Mouse (Mus musculus): ENCODE results near the gene Ier5. TPM values are rescaled to one million over a fixed set of nuclear protein-coding genes. Genes with fewer than 3 reads are reported as not detected.

Ier5 gene
- total and polyA plus RNA-seq, 3 experiments = 7.2 to 7.4 TPM; not detected in 1

DNA sequence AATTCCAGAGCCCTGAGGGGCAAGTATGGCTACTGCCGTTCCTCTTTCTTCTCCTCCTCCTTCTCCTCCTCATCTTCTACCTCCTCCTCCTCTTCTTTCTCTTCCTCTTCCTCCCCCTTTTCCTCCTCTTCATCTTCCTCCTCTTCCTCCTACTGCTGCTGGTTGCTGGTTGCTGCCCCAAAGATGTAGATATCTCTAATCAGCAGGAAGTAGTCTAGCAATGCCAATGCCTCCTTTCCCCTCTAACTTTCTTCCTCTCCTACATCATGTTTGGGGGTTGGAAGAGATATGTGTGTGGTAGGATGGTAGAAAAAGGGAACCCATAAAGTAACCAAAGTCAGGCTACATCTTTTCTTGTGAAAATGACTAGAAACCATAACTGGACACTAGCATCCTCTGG, 6.9 kb upstream of the Ier5 start:
- H3K9me3 ChIP-seq (replicated peaks; ENCODE audit: insufficient read depth, low read length) = no peaks in the 10 kb centered on the region
- no peak overlapping the region for H3K9ac ChIP-seq (ENCODE audit: control insufficient read depth, low read depth, low read length, poor library complexity, severe bottlenecking)
- TF ChIP-seq RAD21 (IDR thresholded peaks at IDR 0.05; ENCODE audit: low read depth, low read length) (no peak), GATA1 (IDR thresholded peaks at IDR 0.05; ENCODE audit: low read depth, low read length) (peak; percentile 60), ETS1 (IDR thresholded peaks at IDR 0.05; ENCODE audit: low read depth, low read length) (peak; percentile 59), EP300 (IDR thresholded peaks at IDR 0.05; ENCODE audit: low read depth in 1 of 2, low read length in 2 of 2) (peak; percentile 61 to 73), POLR2A (IDR thresholded peaks at IDR 0.05; ENCODE audit: control insufficient read depth in 1 of 2, insufficient read depth in 1 of 2, low read depth in 1 of 2, low read length in 2 of 2, poor library complexity in 1 of 2) (no peak), RCOR1 (IDR thresholded peaks at IDR 0.05; ENCODE audit: low read depth, low read length) (peak; percentile 62), SIN3A (IDR thresholded peaks at IDR 0.05; ENCODE audit: low read length) (peak; percentile 39; the same call in 1 of the 2 replicates), TCF12 (IDR thresholded peaks at IDR 0.05; ENCODE audit: low read depth, low read length) (0 out of 2 replicates have a peak, but pooled peaks have one; percentile 19)
- peak; percentile 48 for DNase-seq (ENCODE audit: low read depth, low spot score)
- peaks cover 3 to 20% of the 10 kb centered on the region in 2 experiments; a peak in 2 of 4 replicates for H3K4me1 ChIP-seq (ENCODE audit: control insufficient read depth in 1 of 2, insufficient read depth in 2 of 2, low read length in 2 of 2)
- no peaks in the 10 kb centered on the region for H3K27me3 ChIP-seq (ENCODE audit: control insufficient read depth in 1 of 2, insufficient read depth in 2 of 2, low read length in 2 of 2)
- no peaks in the 10 kb centered on the region for H3K79me2 ChIP-seq (ENCODE audit: control insufficient read depth, insufficient read depth, low read length, poor library complexity)
- no peak overlapping the region for H3K4me3 ChIP-seq (ENCODE audit: control insufficient read depth in 1 of 2, insufficient read depth in 1 of 2, low read depth in 2 of 2, low read length in 2 of 2)
- peaks cover 0 to 14% of the 10 kb centered on the region in 2 experiments; a peak in 2 of 4 replicates for H3K36me3 ChIP-seq (ENCODE audit: control insufficient read depth in 1 of 2, insufficient read depth in 2 of 2, low read length in 2 of 2)
- H3K27ac ChIP-seq (ENCODE audit: control insufficient read depth, low read depth, low read length) = no peak overlapping the region

DNA sequence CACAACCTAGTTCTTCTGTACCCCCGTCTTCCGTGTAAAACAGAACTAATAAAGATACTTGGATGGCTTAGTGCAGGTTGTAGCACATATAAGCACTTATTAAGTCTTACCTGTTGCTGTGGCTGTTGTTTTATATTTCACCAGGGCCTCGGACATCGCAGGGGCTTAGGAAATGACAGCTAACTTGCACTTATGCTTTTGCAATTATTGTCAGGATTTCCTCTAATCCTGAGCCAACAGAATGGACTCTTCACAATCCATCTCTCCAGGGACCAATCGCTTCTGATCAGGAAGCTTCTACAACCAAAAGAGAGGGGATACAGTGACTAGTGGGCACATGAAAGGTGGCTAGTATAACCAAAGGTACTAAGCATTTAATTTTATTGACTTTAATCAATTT, 4.6 kb upstream of the Ier5 start:
- no peaks in the 10 kb centered on the region for H3K9me3 ChIP-seq (replicated peaks; ENCODE audit: insufficient read depth, low read length)
- TF ChIP-seq SIN3A (IDR thresholded peaks at IDR 0.05; ENCODE audit: low read length) (no peak), RAD21 (IDR thresholded peaks at IDR 0.05; ENCODE audit: low read depth, low read length) (no peak), ZMIZ1 (IDR thresholded peaks at IDR 0.05; ENCODE audit: low read depth, low read length) (no peak), ZC3H11A (IDR thresholded peaks at IDR 0.05; ENCODE audit: low read depth, low read length) (no peak), MAX (IDR thresholded peaks at IDR 0.05; ENCODE audit: low read length) (no peak)
- peaks cover 3 to 20% of the 10 kb centered on the region in 2 experiments; a peak in 2 of 4 replicates for H3K4me1 ChIP-seq (ENCODE audit: control insufficient read depth in 1 of 2, insufficient read depth in 2 of 2, low read length in 2 of 2)
- no peak for DNase-seq (ENCODE audit: low read depth, low spot score)
- peaks cover 4% of the 10 kb centered on the region for H3K79me2 ChIP-seq (ENCODE audit: control insufficient read depth, insufficient read depth, low read length, poor library complexity)
- H3K36me3 ChIP-seq (ENCODE audit: control insufficient read depth in 1 of 2, insufficient read depth in 2 of 2, low read length in 2 of 2) = peaks cover 0 to 17% of the 10 kb centered on the region in 2 experiments; a peak in 2 of 4 replicates
- H3K27me3 ChIP-seq (ENCODE audit: control insufficient read depth in 1 of 2, insufficient read depth in 2 of 2, low read length in 2 of 2) = no peaks in the 10 kb centered on the region
- H3K27ac ChIP-seq (ENCODE audit: control insufficient read depth, low read depth, low read length) = no peak overlapping the region
- no peak overlapping the region for H3K4me3 ChIP-seq (ENCODE audit: control insufficient read depth in 1 of 2, insufficient read depth in 1 of 2, low read depth in 2 of 2, low read length in 2 of 2)
- H3K9ac ChIP-seq (ENCODE audit: control insufficient read depth, low read depth, low read length, poor library complexity, severe bottlenecking) = no peak overlapping the region

DNA sequence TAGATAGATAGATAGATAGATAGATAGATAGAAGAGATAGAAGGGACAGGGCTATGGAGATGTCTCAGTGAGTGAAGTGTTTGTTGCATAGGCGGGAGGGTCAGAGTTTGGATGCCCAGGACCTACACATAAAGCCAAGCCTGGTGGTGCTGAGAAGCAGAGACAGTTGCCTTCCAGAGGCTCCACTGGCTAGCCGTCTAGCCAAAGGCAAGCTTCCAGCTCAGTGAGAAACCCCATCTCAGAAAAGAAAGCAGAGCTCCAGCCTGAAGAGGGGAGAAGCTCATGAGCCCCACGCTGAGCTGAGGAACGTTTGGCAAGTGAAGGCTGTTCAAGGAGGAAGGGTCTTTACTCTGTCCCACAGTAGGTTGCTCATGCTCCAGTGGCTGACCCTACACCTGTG, 3.2 kb upstream of the Ier5 start:
- no peak for TF ChIP-seq SMC3 (IDR thresholded peaks at IDR 0.05; ENCODE audit: low read depth, low read length)
- TF ChIP-seq BHLHE40 (IDR thresholded peaks at IDR 0.05; ENCODE audit: borderline replicate concordance, low read depth, low read length) = no peak
- TF ChIP-seq ZKSCAN1 (IDR thresholded peaks at IDR 0.05; ENCODE audit: low read depth, low read length) = no peak
- no peak for TF ChIP-seq USF1 (IDR thresholded peaks at IDR 0.05; ENCODE audit: low read depth, low read length)
- no peak for TF ChIP-seq MEF2A (IDR thresholded peaks at IDR 0.05; ENCODE audit: extremely low read depth, insufficient replicate concordance, low read depth, low read length, poor library complexity, severe bottlenecking)
- TF ChIP-seq POLR2AphosphoS2 (IDR thresholded peaks at IDR 0.05; ENCODE audit: low read length) = no peak
- TF ChIP-seq ZNF384 (IDR thresholded peaks at IDR 0.05; ENCODE audit: low read depth, low read length) = no peak
- no peak for TF ChIP-seq ETS1 (IDR thresholded peaks at IDR 0.05; ENCODE audit: low read depth, low read length)
- no peak for TF ChIP-seq CHD1 (IDR thresholded peaks at IDR 0.05; ENCODE audit: low read depth, low read length)
- no peak for TF ChIP-seq UBTF (IDR thresholded peaks at IDR 0.05; ENCODE audit: borderline replicate concordance, insufficient read depth, low read depth, low read length)
- H3K4me1 ChIP-seq (ENCODE audit: control insufficient read depth in 1 of 2, insufficient read depth in 2 of 2, low read length in 2 of 2) = peaks cover 3 to 16% of the 10 kb centered on the region in 2 experiments; a peak in 2 of 4 replicates
- no peak for DNase-seq (ENCODE audit: low read depth, low spot score)
- H3K9ac ChIP-seq (ENCODE audit: control insufficient read depth, low read depth, low read length, poor library complexity, severe bottlenecking) = no peak overlapping the region
- no peak overlapping the region for H3K4me3 ChIP-seq (ENCODE audit: control insufficient read depth in 1 of 2, insufficient read depth in 1 of 2, low read depth in 2 of 2, low read length in 2 of 2)
- no peaks in the 10 kb centered on the region for H3K27me3 ChIP-seq (ENCODE audit: control insufficient read depth in 1 of 2, insufficient read depth in 2 of 2, low read length in 2 of 2)
- peaks cover 0 to 11% of the 10 kb centered on the region in 2 experiments; a peak in 2 of 4 replicates for H3K36me3 ChIP-seq (ENCODE audit: control insufficient read depth in 1 of 2, insufficient read depth in 2 of 2, low read length in 2 of 2)
- H3K79me2 ChIP-seq (ENCODE audit: control insufficient read depth, insufficient read depth, low read length, poor library complexity) = peaks cover 16% of the 10 kb centered on the region
- H3K9me3 ChIP-seq (replicated peaks; ENCODE audit: insufficient read depth, low read length) = no peaks in the 10 kb centered on the region
- H3K27ac ChIP-seq (ENCODE audit: control insufficient read depth, low read depth, low read length) = no peak overlapping the region

Measured in MEL (cell line).